ENCODE assay signal across 28 mouse cellular contexts in the genomic region with DNA sequence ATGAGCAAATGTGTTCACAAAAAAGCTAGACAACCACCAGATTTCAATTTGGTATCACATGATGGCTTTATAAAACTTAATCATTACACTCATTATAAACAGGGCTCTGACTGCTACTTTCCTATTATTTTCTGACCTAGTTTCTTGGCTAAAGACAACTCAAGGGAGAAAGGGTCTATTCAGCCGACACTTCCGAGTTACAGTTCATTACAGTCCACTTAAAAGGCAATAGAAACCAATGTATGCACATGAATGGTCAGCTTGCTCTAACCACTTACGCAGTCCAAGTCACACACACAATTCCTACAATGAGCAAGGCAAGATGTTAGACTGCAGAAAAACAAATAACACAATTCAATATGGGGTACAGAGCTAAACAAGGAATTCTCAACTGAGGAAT.
DNase-seq lines count a peak whose midpoint lies in the region; ATAC-seq lines count a peak whose summit lies in the region.
"Had no signal": no experiment of that assay in that cellular context is flagged by ENCODE, and none has a peak within 500 bp of the region (broad histone marks: within the 10 kb centered on the region; RNA-seq: fewer than 3 reads in every experiment).

No protein-coding gene starts in this region.

- no peaks in the 10 kb centered on the region for H3K27me3 ChIP-seq in forebrain, embryonic 14.5 days (replicated peaks; ENCODE audit: control insufficient read depth, insufficient read depth, low read length)
- H3K27me3 ChIP-seq in forebrain, embryonic 15.5 days, result no peaks in the 10 kb centered on the region
- no peaks in the 10 kb centered on the region for H3K27me3 ChIP-seq in hindbrain, embryonic 16.5 days (replicated peaks; ENCODE audit: control insufficient read depth, insufficient read depth, low read length)
- H3K27me3 ChIP-seq in hindbrain, embryonic 10.5 days (ENCODE audit: insufficient read depth, poor library complexity, severe bottlenecking), result no peaks in the 10 kb centered on the region
- H3K27me3 ChIP-seq: CH12.LX; embryonic facial prominence, embryonic 12.5 days; embryonic facial prominence, embryonic 15.5 days; heart, embryonic 13.5 days; hindbrain, embryonic 12.5 days had no signal

- H3K4me2 ChIP-seq in forebrain, embryonic 14.5 days (ENCODE audit: low read length), result no peak overlapping the region
- H3K4me2 ChIP-seq in forebrain, embryonic 15.5 days (replicated peaks), result no peak overlapping the region
- H3K4me2 ChIP-seq in hindbrain, embryonic 16.5 days (ENCODE audit: low read length), result no peak overlapping the region
- H3K4me2 ChIP-seq: embryonic facial prominence, embryonic 12.5 days; embryonic facial prominence, embryonic 15.5 days; heart, embryonic 13.5 days; hindbrain, embryonic 12.5 days had no signal

- peak; percentile 40 for DNase-seq in forebrain, embryonic 14.5 days (ENCODE audit: low spot score)
- no peak for DNase-seq in hindbrain, embryonic 10.5 days (ENCODE audit: low spot score)
- peak; percentile 86 for DNase-seq in Muller cell, postnatal 12 days (ENCODE audit: inconsistent ontology term)
- DNase-seq in retina, embryonic 14.5 days (ENCODE audit: low spot score), result peak; percentile 68
- DNase-seq: adrenal gland, adult 8-10 months; adrenal gland, postnatal 25 days; B cell, adult 2 months; cerebellum, adult 11 months; cerebellum, adult 2 months; cerebellum, adult 9-11 months; cerebellum, postnatal 25 days; forebrain, postnatal 0 days; gastrocnemius, adult 2 months; gastrocnemius, postnatal 14 days; heart, adult 18-20 months; heart, postnatal 14 days; heart, postnatal 4 days; kidney, adult 2 months had no signal

- H3K4me3 ChIP-seq in forebrain, embryonic 14.5 days (ENCODE audit: low read depth, low read length), result no peak overlapping the region
- no peak overlapping the region for H3K4me3 ChIP-seq in forebrain, embryonic 15.5 days
- H3K4me3 ChIP-seq in hindbrain, embryonic 16.5 days (ENCODE audit: low read length), result no peak overlapping the region
- H3K4me3 ChIP-seq in hindbrain, embryonic 10.5 days, result no peak overlapping the region
- H3K4me3 ChIP-seq: embryonic facial prominence, embryonic 12.5 days; embryonic facial prominence, embryonic 15.5 days; gastrocnemius, adult 2 months; heart, embryonic 13.5 days; hindbrain, embryonic 12.5 days had no signal

- ATAC-seq in forebrain, embryonic 14.5 days, result peak; percentile 60
- ATAC-seq in forebrain, embryonic 15.5 days (replicated peaks), result no peak
- peak; percentile 63 for ATAC-seq in hindbrain, embryonic 16.5 days
- ATAC-seq in megakaryocyte-erythroid progenitor cell, adult 5-6 weeks (replicated peaks; ENCODE audit: low FRiP score, low TSS enrichment, poor library complexity, severe bottlenecking), result no peak
- ATAC-seq: forebrain, postnatal 0 days; intestine, postnatal 0 days had no signal

- H3K9ac ChIP-seq in forebrain, embryonic 14.5 days (ENCODE audit: low read length), result no peak overlapping the region
- no peak overlapping the region for H3K9ac ChIP-seq in forebrain, embryonic 15.5 days (replicated peaks)
- H3K9ac ChIP-seq in hindbrain, embryonic 16.5 days (ENCODE audit: low read depth, low read length), result no peak overlapping the region
- H3K9ac ChIP-seq: embryonic facial prominence, embryonic 12.5 days; embryonic facial prominence, embryonic 15.5 days; forebrain, postnatal 0 days; heart, embryonic 13.5 days; hindbrain, embryonic 12.5 days had no signal

- no peaks in the 10 kb centered on the region for H3K4me1 ChIP-seq in forebrain, embryonic 14.5 days (ENCODE audit: control insufficient read depth, insufficient read depth, low read length)
- H3K4me1 ChIP-seq in forebrain, embryonic 15.5 days, result 0 out of 2 replicates have a peak, but pooled peaks cover 4% of the 10 kb centered on the region
- no peaks in the 10 kb centered on the region for H3K4me1 ChIP-seq in hindbrain, embryonic 16.5 days (ENCODE audit: control insufficient read depth, insufficient read depth, low read depth, low read length)
- no peaks in the 10 kb centered on the region for H3K4me1 ChIP-seq in hindbrain, embryonic 10.5 days (replicated peaks)
- H3K4me1 ChIP-seq: embryonic facial prominence, embryonic 15.5 days; hindbrain, embryonic 12.5 days had no signal

- H3K27ac ChIP-seq in forebrain, embryonic 14.5 days (ENCODE audit: low read depth, low read length), result no peak overlapping the region
- no peak overlapping the region for H3K27ac ChIP-seq in forebrain, embryonic 15.5 days (replicated peaks)
- H3K27ac ChIP-seq in hindbrain, embryonic 16.5 days (ENCODE audit: low read depth, low read length), result no peak overlapping the region
- no peak overlapping the region for H3K27ac ChIP-seq in hindbrain, embryonic 10.5 days
- H3K27ac ChIP-seq: embryonic facial prominence, embryonic 12.5 days; embryonic facial prominence, embryonic 15.5 days; gastrocnemius, adult 2 months; heart, embryonic 13.5 days; hindbrain, embryonic 12.5 days had no signal

- H3K9me3 ChIP-seq in forebrain, embryonic 14.5 days (replicated peaks; ENCODE audit: control insufficient read depth, low read length), result peaks cover 3% of the 10 kb centered on the region; the same call in 1 of the 2 replicates
- no peaks in the 10 kb centered on the region for H3K9me3 ChIP-seq in forebrain, embryonic 15.5 days
- no peaks in the 10 kb centered on the region for H3K9me3 ChIP-seq in hindbrain, embryonic 16.5 days (ENCODE audit: control insufficient read depth, low read length)
- 0 out of 2 replicates have a peak, but pooled peaks cover 13% of the 10 kb centered on the region for H3K9me3 ChIP-seq in hindbrain, embryonic 10.5 days
- H3K9me3 ChIP-seq: embryonic facial prominence, embryonic 12.5 days; embryonic facial prominence, embryonic 15.5 days; G1E had no signal

- WGBS in forebrain, embryonic 14.5 days, result 18% methylated on average over 3 of the region's 3 CpGs
- 17% methylated on average over 3 of the region's 3 CpGs for WGBS in forebrain, embryonic 15.5 days
- 49% methylated on average over 3 of the region's 3 CpGs for WGBS in hindbrain, embryonic 16.5 days
- WGBS in hindbrain, embryonic 10.5 days, result 82% methylated on average over 3 of the region's 3 CpGs

- 0 out of 2 replicates have a peak, but pooled peaks cover 3% of the 10 kb centered on the region for H3K36me3 ChIP-seq in forebrain, embryonic 14.5 days (ENCODE audit: control insufficient read depth, insufficient read depth, low read length)
- peaks cover 12% of the 10 kb centered on the region; the same call in 1 of the 2 replicates for H3K36me3 ChIP-seq in forebrain, embryonic 15.5 days
- peaks cover under 1% of the 10 kb centered on the region for H3K36me3 ChIP-seq in hindbrain, embryonic 16.5 days (ENCODE audit: control insufficient read depth, insufficient read depth, low read length)
- H3K36me3 ChIP-seq in hindbrain, embryonic 10.5 days, result peaks cover 52% of the 10 kb centered on the region

Comparison
In these comparisons a context has a peak if more than half of its experiments do, and no peak if none do; other contexts are left out.
1. ATAC-seq: peak in forebrain, embryonic 14.5 days (single experiment) and hindbrain, embryonic 16.5 days (single experiment); none in forebrain, embryonic 15.5 days (single experiment) and megakaryocyte-erythroid progenitor cell, adult 5-6 weeks (single experiment).